Mouse (Mus musculus): ENCODE measurements at regions not wholly inside any gene's neighbourhood (a gene's known extent, or its start where the extent isn't known, plus 50 kb on each side); places are given as distances from the start of the nearest gene placed in this dataset.

GRCm38 (mm10) chr2:7840612-7841011 lies 331.2 kb upstream of the Celf2 start:
- DNase-seq: no peak

DNA sequence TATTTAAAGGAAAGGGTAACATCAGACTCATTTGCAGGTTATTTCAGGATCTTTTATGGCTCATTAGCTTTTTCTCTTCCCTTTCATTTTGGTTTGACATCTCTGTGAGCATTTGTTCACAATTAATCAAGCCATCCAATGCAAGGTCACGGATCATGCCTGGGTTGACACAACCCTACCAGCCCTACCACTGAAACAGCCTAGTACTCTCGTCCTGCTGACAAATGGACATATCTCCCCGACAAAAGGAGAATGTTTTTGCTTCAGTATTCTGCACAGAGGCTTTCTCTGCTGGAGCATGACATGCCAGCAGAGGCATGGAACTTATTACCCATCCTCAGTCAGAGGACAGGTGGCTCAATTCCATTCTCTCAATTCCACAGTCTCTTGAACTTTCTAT lies 328.5 kb upstream of the Celf2 start:
- no peak for DNase-seq

DNA sequence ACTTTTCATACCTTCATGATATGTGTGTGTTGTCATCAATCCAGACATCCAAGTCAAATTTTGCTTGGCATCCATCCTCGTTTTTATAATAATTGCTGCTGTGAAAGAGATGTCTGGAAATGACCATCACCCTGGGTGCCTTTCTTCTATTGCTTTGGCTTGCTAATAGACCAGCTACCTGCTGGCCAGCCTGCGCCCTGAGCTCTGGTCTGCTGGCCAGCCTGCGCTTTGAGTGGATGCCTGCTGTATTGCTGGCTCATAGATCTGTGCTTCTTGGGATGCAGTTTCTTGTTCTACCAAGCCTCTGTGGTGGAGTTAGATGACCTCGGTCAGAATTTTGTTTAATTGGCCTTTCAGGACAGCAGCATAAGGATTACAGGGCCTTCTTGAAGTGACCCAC lies 321.9 kb upstream of the Celf2 start:
- no peak for DNase-seq

DNA sequence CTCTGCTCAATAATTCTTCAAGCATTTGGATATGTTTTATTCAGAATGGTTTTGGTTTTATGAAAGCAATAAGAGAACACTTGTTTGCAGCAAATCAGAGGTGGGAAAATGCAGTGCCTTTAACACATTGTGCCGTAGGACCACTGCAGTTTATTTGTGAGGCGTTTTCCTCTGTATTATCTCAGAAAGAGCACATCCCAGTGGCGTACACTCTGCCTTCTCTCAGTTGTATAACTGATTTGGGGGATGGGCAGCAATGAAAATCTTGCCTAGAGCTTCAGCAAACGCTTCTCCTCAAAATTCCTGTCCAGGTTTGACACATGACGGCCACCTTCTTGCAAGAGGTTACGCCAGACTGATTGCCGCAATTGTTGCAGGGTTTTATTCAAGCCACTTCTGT lies 316.9 kb upstream of the Celf2 start:
- DNase-seq: peak; percentile 9 to 10

DNA sequence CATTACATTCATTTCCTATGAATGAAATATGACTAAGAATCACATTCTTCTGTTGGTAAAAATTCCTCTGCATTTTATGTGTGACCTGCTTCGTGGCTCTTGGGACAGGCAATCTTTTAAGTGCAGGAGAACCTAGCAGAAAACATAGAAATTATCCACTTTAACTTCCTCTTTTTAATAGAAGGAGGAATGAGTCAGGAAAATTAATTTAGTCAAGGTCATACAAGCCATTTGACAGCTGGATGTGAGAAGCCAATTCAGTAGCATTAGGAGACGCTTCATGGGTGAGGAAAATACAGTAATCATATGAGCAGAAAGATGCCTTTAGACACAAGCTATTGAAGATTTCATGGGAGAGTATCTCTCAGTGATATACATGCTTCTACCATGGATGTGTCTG lies 287.1 kb upstream of the Celf2 start:
- DNase-seq: no peak

DNA sequence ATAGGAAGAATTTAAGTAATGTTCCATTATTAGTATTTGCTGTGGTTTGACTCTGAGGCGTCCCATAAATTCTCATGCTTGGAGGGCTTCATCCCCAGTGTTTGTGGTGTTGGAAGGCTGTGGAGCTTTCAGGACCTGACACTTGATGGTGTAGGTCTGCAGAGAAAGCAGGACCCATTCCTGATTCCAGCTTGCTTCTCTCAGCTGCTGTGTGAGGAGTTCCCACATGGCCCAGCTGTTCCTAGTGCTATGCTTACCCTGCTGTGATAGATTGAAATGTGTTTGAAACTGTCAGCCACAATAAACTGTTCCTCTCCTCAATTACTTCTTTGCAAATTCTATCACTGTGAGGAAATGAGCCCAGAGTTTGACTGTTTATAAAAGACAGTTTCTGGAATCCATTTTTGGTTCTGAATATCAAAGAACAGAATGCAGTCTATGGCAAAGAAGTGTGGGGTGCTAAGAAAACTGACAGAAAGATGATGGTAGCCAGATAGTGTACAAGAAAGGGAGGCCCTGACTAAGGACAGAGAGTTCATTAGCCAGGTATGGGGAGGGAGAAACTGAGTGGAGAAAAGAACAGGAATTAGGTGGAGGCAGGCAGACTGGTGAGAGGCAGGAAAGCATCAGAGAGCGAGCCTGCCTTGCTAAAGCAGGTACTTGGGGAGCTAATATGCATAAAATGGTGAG lies 283.2 kb upstream of the Celf2 start:
- DNase-seq: no peak

DNA sequence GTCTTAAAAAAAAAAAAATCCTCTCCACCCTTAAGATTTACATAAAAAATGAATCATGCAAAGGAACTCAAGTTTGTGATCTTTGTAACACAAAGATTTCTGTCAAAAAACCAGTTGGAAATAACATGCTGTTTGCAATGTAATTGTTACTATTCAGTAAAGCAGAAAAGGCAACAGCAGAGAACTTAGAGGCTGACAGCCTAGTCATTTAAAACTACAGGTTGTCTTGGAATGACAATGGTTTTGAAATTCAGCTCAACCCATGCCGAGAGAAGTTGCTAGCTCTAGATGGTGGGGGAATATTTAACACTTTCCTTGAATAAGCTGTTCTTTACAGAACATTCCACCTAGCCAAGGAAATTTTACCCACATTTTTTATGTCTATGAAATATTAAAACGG lies 269.2 kb upstream of the Celf2 start:
- no peak for DNase-seq

DNA sequence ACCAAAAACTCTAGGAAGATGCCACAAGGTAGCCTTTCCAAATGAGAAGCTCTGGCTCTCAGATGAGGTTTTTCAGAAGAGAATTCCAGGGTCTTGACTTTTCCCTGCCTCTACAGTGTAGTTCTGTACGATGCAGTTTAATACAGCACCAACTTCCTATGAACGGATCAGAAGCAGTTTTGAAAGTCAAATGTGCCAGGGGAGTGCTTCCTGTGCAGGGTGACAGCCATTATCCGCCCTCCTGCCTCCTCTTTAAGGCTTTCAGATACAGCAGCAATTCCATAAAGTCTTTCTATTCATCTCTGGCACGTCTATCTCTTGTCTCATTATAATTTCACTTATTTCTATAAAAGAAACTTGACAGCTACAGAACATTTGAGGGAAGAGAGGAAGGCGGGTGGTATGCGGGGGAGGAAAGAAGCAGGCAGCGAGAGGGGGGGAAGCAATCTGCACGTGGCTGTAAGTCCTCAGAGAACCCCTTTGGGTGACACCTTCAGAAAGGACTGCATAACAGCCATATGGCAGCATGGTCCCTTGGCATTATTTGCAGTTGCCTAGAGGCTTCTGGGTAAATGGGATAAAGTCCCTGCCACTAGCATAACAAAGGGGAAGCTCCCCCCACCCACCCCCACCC lies 224.9 kb upstream of the Celf2 start:
- DNase-seq: peak; percentile 18 to 30

DNA sequence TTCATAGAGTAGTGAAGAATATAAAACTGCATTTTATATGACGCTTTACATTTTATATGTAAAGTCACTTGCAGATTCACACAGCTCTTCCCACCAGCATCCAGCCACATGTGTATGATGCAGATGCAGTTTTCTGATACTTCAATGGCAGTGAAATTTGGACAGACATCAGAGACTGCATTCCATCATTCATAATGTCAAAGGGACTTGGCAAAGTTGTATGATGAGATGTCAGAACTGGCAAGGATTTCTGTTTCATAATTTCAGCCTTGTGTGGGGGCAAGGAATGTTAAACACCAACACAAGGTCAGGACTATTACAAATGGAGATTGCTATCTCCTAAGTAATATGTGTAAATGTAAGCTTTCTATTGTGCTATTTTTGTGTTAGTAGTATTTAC lies 221.6 kb upstream of the Celf2 start:
- DNase-seq: no peak

- no peak for DNase-seq
Measured at GRCm38 (mm10) chr2:7722283-7722935, 213.0 kb upstream of the Celf2 start.

DNA sequence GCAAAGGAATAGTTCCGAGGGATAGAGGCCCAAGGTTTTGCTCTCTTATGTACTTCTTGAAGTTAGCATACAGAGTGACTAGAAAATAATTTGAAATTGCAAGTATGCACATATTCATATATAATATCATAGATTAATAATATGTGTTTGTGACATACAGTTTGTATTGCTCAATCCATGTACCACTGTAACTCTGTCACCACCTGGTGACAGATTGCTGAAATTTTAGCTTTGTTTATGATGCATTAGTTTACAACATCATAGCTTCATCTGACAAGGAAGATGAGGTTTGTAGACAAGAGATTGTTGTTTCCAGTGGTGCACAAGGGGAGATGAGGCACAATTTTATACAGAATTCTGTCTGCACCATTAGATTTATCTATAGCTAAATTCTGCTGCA lies 201.7 kb upstream of the Celf2 start:
- DNase-seq: no peak

GRCm38 (mm10) chr2:7710476-7710875 lies 201.1 kb upstream of the Celf2 start:
- DNase-seq: no peak

DNA sequence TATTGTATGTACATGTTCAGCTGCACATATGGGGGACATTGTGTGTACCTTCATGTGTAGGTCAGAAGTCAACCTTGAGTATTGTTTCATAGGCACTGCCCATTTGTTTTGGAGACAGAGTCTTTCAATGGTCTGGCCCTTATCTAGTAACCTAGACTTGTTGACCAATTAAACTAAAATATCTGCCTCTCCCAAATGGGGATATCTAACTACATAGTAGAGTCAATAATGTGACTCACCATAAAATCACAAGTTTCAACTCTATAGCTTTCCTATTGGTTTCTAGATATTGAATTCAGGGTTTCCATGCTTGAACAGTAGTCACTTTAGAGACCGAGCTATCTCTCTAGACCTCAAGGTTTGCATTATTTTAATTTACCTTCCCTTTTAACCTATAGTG lies 174.0 kb upstream of the Celf2 start:
- DNase-seq: no peak

DNA sequence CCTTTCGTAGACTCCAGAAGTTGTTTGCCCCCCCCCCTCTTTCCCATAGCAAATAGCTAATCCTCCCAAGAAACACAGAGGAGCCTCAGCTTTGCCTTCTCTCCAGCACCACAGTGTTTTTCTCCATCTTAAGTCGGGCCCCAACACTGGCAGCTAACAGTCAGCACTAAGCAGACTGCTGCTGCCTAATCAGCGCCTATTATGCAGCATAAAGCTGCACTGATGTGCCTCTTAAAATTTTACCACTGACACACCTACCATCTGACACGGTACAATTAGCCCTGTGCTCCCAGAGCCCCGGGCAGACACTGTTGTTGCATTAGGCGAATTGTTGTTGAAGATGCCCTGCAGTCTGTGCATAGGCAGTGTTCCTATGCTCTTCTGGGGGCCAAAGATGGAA lies 131.5 kb upstream of the Celf2 start:
- DNase-seq: no peak

DNA sequence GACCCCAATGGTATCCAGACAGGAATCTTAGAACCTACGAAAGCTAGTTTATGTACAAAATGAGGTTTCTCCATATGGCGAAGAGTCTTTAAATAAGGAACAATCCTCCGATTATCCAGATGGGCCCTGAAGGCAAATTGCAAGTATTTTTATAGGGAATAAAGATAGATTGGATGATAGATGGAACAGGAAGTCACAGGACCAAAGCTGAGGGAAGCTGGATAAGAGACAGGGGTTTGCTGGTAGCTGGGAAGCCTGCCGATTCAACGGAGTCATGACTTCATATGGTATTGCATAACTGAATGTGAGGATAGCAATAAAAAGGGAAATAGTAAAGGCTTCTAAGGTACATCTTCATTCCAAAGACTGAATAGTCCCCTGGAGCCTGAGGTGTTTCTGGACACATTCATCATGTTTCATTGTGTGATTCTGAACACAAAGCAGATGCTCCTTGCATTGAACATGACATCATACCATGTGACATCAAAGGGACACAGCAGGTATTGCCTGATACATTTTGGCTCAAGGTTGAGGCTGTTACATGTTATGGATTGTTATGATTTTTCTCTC lies 113.4 kb upstream of the Celf2 start:
- no peak for DNase-seq

DNA sequence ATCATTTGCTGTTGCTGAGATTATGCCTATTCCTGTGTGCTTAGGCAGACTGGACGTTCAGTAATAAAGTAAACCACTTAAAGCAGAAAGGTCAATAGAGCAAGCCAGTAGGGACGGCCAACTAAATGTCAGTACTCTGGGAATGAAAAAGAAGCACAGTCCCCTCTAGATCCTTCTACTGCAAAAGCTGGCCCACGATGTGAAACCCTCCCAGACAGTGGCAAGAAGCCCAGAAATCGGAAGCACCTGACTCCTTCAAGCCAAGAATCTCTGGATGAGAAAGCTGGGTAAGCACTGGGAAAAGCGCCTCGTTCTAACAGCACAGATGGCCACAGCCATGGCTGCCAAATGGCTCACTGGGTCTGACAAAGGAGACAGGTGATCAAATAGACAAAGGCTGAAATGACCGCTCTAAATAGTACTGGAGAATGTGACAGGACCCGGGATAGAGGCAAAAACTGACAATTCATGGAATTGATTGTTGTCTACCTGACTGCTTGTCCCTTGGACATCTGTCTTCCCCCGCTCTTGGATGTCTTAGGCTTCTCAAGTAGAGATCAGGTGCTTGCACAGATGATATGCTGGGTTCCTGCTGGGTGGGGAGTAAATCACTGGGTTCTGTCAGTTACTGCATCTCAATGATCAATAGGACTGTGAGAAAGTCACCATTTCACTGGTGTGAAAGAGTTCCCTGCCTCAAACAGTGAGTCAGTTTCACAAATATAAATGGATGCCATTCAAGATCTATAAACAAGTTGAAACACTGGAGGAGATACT lies 110.7 kb upstream of the Celf2 start:
- peak; percentile 30 to 34 for DNase-seq

GRCm38 (mm10) chr2:7578196-7578595 lies 68.8 kb upstream of the Celf2 start:
- DNase-seq: no peak

All from layer of hippocampus, postnatal 36 days (tissue).